Mouse (Mus musculus) right cerebral cortex, postnatal 14 days (tissue): ENCODE measurements around the gene Vwa8.

ENCODE experiments used
- DNase-seq: peaks from one replicate; pipeline ENCODE4 v3.0.0; 2022

Gene Vwa8

DNA sequence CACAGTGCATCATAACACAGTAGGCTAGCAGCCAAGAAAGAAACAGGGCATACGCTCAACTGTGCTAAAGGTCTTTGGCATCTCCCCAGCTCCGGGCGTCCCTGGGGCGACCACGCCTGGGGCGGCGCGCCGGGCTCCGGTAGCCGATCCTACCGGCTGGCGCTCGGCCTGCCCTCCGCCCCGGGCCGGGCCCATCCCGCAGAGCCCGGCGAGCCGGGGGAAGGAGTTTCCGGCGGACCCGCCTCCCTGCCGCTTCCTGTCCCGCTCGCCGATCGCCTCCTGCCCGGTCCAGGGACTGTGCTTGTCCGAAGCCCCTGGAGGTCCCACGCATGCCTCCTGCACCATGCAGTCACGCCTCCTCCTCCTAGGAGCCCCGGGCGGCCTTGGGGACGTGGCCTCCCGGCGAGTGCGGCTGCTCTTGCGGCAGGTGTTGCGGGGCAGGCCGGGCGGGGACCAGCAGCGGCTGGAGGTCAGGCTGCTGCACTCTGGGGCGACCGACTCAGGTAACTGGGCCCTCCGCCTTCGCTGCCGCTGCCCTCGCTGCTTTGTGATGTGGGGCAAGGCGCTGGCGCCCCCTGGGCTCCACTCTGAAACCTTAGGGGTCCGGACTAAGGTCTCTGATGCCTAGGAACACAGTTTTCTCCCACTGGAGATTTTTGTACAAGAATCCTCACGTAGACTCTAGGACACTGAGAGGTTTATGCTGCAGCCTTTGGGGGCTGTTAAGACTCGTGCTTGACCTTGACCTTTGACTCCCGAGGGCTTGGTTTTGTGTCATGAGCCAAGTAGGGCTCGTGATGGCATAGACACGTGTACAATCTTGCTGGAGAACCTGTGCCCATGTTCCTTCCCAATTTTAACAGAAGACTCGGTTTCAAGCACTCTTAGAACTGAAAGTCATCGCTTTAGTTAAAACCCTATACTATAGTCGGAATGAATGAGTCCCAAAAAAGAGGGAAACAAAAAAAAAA lies at the start of gene Vwa8:
Gene Vwa8 (plus strand): TSS at position 112 of the 971 bp plus-strand sequence.
- peak; percentile 79 for DNase-seq

DNA sequence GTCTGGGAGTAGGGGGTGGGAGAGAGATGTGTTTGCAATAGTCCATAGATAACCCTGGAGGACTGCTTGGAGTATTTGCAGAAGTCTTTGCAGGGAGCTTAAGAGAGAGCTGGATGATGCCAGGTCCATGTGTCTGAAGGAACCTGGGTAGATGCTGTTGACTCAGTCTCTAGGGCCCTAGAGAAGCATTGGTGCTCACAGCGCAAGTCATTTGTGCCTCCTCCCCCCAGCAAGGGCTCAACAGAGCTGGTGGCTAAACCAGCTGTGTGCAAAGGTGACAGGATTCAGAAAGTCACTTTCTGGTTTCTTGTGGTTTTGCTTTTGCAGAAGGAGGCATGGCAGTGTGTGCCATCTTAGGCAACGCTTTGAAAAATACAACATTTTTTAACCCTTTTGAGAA lies 46.5 kb upstream of the Vwa8 start:
- DNase-seq: no peak

DNA sequence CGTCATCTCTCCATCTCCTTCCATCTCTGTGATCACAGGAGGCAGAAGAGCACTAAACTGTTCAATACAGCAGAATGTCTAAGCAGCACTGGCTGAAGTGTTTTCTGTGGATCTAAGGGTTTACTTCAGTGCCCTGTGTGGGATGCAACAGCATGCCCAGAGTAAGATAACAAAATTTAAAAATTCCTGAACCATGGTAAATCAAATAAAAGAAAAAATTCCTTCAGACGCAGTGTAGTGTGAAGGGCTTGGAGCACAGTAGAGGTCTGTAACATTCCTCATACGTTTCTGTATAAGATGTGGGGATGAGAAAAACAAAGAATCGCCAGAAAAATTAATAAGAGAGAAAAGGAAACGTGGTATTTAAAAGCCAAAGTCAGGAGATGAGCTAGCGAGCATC lies 44.9 kb upstream of the Vwa8 start:
- no peak for DNase-seq

DNA sequence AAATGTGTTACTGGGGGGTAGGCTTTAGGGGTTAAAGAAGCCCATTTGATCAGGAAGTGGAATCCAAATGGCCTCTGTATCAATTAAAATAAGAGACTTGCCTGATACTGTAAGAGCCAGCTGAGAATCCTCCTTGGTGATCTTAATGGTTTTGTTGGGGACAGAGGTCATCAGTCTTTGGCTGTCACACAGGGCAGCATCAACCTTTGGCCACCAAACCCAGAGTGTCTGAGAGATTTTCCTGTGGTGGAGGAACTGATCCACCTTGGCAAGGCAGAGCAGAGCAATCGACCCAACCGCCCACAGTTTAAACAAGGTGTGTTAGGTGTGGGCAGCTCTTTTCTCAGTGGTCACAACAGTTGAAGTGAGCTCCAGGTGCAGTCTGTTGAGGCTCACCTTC lies 36.0 kb upstream of the Vwa8 start:
- DNase-seq: no peak

DNA sequence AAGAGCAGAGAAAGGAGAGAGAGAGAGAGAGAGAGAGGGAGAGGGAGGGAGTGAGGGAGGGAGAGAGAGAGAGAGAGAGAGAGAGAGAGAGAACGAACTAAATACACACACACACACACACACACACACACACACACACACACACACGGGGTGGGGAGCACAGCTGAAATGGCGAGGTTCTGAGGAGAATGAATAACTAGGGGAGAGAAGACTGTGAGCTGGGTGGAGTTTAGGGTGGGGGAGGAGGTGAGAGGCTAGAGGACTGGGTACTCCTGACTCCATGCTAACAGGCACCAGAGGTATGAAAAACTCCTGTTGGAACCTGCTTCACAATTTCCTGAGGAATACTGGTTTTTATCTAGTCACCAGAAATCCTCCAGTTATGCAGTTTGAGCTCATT lies 32.4 kb upstream of the Vwa8 start:
- no peak for DNase-seq

DNA sequence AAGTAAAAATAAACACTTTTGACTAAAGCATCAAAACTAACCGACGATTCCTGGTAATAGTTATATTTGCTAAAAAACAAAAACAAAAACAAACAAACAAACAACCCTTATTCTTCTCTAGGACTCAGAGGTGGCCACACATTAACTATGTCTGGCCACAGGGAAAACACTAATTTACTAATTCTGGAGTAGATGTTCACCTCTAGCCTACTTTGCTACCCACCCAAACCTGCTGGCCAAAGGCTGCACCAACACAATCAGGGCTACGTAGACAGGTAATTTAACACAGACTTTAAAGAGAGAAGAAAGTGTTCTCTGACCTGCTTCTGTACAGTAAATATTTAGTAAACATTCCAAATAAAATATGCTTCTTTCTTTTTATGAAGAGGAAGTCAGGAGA lies 31.2 kb upstream of the Vwa8 start:
- no peak for DNase-seq

DNA sequence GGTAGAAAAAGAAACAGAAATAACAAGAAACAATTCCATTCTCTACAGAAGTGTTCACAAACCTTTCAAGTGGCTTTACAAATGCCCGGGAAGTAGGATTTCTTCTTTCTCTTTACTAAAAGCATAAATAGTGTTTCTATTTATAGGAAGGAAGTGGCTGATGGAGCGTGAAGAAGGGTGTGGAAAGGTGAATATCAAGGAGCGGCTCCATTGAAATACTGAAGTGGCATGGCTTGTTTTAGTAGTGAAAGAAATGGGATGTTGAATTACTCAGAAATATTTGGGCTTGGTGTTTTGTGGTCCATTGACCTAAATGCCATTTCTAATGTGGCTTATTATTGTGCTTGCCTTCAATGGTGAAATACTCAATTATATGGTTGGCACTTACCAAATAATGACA lies 30.4 kb upstream of the Vwa8 start:
- no peak for DNase-seq

DNA sequence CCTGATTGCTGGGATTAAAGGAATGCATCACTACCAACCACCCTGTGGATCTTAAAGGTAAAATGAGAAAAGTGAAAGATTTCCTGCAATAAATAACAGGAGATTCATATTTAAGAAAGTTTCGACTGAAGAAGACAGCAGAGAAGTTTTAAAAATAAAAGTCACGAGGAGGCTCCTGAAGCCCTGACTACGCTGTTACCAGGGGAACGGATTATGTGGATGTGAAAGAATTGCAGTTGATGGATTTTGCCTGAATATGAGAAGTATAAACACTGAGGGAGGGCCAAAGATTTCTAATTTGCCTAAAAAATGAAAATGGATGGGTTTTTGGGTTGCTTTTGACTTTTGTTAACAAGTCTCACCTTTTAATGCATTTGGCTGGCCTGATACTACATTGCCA lies 24.8 kb upstream of the Vwa8 start:
- DNase-seq: no peak

DNA sequence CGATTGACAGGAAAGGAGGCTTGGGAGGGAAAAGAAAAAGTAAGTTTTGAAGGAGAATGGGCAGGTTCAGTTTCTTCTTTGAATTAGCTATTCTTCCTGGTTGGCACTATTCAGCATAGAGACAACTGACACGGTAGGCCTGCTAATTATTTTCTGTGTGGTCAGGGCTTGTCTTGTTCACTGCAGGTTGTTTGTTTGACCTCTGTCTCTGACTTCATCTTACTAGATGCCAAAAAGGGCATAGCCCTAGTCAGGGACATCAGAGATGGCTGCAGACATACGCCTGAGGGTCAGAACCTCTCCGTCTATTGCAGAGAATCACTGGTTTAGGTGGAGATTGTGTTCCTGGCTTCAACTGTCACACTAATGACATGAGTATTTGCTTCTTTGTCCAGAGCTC lies 24.3 kb upstream of the Vwa8 start:
- no peak for DNase-seq

DNA sequence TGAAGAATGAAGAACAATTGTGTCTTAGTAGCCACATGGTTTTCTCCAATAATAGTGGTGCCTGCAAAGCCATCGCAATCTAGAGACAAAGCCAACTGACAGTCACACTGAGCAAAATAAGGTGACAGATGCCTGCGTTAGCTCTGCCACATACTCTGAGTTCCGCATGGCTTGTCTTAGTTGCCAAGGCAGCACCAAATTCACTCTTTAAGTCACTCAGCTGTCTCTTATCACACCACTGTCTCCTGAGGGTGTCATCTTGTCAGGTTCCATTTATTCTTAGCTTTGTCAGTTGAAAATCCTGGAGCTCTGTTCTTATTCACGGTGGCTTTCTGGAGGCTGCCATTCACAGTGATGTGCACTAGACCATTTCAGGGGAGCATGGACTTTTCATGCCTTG lies 17.7 kb upstream of the Vwa8 start:
- DNase-seq: no peak

DNA sequence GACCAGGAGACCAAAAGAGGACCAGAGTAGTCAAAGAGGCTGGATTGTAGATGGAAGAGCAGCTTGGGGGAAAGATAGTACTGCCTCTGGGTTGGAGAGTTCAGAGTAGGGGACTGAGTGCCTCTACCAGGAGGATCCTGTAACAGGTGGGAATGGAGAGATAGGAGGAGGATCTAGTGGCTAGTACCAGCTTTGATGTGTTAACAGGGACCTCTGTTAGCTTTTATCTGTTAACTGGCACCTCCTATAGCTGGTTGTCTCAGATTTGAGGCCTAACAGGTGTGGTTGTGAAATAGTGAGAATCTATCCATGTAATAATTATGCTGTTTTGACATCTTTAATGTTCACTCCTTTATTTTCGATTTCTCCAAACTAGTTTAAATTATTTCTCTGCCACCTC lies 904 bp upstream of the Vwa8 start:
- no peak for DNase-seq

DNA sequence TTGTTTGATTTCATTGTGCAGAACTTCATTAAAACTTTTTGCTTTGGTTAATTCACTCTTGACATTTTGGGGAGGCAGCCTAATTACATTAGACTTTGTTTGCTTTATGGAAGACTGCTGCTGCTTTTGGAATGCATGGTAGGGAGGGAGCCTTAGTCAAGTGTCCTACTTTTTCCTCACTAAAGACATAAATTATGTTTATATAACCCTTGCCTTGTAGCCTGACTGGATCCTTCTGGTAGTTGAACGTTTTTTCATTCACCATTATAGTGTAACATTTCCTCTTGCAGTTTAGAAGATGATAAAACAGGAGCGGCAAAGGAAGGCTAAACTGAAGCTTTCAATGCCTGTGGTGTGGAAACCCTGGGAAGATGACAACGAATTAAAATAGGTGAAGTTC lies 375 bp upstream of the Vwa8 start:
- no peak for DNase-seq

DNA sequence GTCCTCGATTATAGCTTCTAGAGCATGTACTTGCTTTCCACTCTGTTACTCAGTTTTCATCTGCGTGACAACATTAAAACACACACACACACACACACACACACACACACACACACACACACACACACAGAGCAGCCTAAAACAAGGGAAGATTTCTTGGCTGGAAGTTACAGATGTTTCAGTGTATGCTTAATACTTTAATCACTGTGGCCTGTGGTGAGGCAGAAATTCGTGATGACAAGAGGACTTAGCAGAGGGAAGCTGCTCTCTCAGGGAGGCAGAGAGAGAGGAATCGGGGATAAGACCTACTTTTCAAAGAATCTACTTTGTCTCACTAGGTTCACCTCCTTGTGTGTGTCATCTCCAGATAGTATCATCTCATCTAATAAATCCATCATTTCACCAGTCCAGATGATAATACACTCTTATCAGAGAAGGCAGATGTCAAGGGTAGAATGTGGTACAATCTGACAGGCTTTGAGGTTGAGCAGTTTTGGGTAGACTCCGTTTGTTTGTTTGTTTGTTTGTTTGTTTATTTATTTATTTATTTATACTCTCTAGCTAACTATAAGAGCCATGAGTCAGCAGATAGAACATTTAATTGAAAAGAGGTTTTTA lies 1.2 kb downstream of the Vwa8 start:
- DNase-seq: no peak

DNA sequence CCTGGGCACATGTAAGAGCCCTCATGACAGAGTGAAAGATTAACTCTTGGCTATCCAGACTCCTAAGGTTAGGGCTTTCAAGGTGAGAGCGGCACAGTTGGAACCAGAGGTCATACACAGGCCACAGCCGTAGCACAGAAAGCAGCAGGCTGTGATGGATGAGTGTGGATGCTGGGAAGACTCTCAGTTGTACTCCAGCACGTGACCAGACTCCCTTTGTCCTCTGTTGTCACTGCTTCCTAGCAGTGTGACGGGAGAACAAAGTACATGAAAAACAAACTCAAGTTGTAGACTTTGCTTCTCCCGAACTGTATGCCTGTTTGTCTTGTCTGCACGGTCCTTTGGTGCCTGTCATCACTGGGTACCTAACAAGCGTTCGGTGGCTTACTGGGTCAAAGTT lies 1.8 kb downstream of the Vwa8 start:
- DNase-seq: no peak

DNA sequence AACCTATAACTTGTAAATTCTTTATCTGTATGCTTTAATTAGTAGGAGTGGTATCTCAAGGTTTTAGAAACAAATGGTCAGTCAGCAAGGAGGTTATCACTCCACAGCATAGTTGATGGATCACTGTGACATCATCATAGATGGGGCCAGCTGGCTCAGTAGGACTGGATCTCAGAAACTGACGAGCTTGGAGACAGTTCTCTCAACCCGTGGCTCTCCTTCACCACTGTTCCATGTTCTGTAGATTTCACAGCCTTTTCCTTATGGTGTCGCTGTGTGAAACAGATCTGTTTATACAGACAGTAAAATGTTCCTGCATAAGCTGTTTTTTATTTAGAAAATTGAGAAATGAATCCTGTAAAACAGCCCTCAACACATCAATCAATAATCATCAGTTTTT lies 2.5 kb downstream of the Vwa8 start:
- no peak for DNase-seq

DNA sequence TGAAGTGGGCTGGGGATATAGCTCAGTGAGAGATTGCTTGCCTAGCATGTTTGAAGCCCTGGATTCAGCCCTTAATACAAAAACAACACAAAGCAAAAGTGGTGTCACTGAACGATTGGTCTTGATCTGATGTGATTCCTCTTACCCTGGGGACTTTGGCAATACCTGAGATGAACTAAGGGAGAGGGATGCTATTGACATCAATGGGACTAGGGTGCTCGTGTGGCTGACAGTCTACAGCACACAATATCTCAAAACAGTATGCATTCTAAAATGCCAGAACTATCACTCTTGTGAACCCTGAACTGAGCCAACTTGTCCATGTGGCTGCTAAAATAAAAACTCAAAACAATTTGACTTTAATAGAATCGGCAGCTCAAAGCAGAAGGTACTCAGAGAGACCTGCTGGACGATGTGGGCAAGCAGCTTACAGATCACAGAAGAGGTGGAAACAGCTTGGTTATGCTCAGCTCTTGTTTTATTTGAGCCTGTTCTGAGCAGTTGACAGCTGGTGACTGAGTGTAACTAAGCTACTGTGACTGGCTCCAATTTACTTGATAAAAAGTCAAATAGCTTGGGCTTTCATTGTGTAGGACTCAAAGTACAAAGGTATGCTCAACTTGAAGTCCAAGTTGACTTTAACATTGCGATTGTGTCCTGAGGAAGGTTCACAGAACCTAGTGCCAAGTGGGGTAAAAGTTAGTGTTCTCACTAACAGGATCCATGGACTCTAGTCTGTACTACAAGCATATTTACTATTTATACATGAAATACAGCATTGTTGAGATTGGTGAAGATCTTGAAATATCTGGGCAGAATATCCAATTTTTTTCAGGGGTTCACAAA lies 3.8 kb downstream of the Vwa8 start:
- DNase-seq: no peak

DNA sequence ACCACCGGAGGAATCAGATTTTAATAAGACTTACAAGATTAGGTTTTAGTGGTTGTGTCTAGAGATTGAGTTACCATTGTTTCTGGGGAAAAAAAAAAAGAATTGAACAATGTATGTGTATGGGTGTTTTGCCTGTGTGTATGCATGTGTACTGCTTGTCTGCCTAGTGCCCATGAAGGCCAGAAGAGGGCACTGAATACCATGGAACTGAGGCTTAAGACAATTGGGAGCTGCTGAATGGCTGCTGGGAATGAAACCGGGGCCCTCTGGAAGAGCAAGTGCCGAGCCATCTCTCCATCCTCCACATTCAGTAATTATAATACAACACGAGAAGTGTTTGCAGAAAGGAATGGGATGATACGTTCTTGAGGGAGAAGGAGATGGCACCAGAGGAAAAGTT lies 12.3 kb downstream of the Vwa8 start:
- no peak for DNase-seq

DNA sequence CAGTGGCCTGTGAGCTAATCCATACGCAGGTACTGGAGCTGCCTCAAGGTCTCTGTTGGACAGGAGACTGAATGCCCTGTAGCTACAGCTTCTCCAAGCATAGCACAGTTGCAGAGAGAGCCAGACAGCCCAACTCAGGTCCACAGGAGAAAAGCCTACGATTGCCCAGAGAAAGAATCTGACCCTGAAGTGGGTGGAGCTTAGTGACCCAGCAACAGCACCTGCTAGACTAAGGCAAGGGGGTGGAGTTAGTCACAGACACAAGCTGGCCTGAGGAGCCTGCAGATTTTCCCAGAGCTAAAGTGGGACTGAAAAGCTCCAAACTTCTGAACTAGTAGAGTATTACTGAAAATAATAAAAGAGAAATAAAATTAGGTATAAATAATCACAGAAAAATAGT lies 21.2 kb downstream of the Vwa8 start:
- no peak for DNase-seq

DNA sequence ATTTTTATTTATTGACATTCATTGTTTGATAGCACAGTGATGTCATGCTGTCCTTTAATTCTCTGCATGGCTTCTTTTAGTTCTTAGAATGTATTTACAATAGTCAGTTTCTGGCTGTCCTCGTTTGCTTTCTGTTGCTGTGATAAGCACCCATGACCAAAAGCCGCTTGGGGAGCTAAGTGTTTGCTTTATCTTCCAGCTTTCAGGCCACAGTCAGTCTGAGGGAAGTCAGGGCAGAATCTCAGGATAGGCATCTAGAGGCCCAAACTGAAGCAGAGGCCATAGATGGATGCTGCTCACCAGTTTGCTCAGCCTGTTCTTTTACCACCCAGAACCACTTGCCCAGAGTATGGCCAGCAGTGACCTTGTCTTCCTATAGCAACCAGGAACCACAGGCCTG lies 28.3 kb downstream of the Vwa8 start:
- no peak for DNase-seq

DNA sequence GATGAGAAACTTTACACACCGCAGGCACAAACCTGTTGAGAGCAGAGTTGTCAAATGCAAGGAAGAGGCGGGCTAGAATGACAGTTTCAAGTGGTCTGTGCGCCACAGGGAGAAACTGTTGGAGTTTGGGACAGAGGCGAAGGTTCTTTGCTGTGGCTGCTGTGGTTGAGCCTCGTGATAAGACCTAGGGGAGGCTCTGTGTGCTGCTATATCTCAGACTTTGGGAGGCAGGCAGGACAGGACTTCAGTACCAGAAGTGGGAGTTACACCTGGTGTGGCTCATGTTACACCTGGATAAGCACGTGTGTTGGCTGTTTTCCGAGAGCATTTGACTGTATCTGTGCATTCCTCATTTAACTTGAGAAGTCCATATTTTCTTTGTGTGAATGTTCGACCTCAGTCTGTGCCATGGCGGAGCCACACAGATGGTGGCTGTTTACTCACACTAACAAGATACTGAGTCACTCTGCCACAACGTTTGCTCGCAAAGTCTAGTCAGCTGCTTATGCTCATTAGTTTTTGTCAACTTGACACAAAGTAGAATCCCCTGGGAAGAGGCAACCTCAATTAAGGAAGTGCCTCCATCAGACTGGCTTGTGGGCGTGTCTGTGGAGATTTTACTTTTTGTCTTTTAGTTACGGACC lies 29.7 kb downstream of the Vwa8 start:
- no peak for DNase-seq

DNA sequence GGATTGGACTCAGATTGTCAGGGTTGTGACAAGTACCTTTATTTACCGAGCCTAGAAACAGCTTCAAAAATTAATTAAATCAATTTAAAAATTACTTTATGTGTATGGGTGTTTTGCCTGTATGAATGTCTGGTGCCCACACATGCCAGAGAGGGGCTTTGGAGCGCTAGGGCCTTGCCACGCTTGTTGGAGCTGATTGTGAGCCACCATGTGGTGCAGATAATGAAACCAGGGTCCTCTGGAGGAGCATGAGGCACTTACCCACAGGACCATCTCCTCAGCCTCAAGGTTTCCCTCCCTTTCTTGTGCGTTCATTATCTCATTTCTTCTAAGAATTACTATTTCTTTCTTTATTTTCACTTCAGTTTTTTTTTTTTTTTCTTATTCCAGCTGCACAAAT lies 32.0 kb downstream of the Vwa8 start:
- no peak for DNase-seq

DNA sequence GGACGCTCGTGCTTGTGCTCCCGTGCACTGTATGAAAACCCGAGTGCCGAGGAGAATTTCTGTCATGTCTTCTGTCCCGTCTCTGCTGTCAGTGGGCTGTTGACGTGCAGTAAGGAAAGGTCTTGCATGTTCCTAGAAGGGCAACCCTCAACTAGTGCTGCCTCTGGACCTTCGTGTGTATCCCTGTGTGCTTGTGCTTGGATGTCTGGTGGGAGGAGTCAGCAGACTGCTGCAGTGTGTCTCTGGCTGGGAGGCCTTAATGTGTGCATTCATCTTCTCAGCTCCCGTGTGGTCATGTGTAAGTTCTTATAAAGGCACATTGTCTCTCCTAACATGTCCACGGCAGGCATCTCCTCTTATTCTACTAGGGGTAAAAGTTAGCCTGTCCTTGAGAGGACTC lies 32.7 kb downstream of the Vwa8 start:
- no peak for DNase-seq

DNA sequence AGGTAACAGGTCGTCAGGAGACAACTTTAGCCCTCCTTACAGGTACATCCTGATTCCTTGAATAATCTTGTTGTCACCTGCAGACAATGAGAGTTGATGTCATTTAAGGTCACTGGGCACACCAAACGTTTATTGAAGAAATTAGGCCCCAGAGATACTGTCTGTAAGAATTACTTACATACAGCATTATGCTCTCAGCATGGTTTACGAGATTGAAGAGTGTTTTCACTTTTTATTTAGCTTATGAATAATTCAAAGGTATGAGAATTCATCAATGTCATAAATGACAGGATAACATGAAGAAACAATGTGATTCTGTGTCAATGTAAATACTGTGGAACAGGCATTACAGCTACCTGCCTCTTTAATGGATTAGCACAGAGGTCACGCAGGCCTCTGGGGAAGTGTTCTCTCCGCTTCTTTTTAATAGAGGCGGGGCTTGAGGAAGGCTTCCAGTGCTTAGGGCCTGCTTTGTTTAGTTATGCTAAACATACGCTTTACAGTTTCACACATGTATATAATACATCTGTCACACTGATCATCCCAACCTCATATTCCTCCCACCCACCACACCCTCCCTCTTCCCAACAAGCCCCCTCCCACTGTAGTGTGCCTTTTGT lies 37.2 kb downstream of the Vwa8 start:
- DNase-seq: no peak
